Mouse (Mus musculus) ZHBTc4 (cell line): ENCODE data around the gene Tusc2.

Experiments used
- DNase-seq: peaks from one replicate; pipeline ENCODE4 v3.0.0-alpha.2; 2011; ENCODE audit warnings: low read depth, low spot score

The Tusc2 gene

DNA sequence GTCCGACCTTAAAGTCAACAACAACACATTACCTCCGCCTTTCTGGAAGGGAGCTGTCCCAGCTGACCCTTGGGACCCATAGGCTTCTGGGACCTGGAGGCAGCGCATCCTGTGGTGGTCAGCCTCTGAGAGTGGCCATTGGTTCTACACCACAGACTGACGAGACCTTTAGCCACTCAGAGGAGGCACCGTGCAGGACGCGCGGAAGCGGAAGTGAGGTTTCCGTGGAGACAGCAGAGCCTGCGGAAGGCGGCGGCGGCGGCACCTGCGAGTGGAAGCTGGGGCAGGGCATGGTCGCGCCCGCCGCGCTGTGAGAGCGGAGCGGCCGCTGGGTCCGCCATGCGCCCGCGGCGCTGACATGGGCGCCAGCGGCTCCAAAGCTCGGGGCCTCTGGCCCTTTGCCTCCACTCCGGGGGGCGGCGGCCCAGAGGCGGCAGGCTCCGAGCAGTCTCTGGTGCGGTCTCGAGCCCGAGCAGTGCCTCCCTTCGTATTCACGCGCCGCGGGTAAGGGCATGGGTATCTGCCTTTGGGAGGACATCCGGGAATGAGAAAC, at the start of gene Tusc2:
Gene Tusc2 (plus strand): TSS at position 227 of the 553 bp plus-strand sequence.
- peak; percentile 96 for DNase-seq

- peak; percentile 87 for DNase-seq
Measured at GRCm38 (mm10) chr9:107514303-107514955, 48.6 kb upstream of the Tusc2 start.

DNA sequence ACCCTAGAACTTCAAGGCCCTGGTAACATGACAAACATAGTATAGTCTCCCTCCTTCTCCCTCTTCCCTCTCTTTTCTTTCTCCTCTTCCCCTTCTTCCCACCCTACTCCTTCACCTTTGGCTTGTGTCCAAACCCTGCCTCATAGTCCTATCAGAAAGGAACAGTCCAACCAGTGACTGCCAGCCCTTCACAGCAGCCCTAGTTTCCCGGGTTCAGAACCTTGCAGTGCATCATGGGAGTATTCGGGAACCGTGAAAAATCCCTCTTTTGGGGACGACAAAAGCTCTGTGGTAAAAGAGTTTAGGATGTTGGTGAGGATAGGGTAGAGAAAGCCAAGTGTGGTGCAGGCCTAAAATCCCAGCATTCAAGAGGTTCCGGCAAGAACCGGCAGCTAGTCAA, 42.7 kb upstream of the Tusc2 start:
- no peak for DNase-seq

DNA sequence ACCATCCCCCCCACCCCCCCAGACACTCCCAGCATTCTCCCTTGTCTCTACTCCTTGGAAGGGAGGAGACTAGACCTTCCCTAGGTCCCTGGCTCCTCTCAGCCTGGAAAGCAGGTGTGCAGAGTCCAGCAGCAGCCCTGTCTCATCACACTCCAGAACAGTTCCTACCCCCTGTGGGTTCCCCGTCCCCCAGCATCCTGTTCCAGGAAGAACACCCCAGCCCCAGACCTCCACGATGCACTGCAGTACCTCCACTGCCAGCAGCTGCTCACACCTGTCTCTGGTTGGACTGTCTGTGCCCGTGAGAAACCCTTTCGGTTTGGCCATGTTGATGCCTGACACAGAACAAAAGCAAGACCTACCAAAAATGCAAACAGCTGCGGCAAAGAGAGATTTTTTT, 41.9 kb upstream of the Tusc2 start:
- DNase-seq: no peak

- peak; percentile 66 for DNase-seq
Measured at GRCm38 (mm10) chr9:107521711-107522399, 41.2 kb upstream of the Tusc2 start.

DNA sequence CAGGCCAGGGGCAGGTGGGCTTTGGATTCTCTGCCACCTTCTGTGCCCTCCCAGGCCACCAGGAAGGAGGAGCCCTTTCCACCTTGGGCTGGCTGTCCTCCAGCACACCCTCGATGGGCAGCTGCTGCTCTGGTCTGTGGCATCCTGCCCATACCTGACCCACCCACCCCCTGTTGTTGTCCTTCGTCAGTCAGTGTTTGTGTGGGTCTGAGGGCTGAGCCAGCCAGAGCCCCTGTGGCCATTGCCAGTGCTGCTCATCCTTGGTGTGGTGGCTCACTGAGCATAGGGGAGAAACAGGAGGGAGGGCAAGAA, 40.7 kb upstream of the Tusc2 start:
- no peak for DNase-seq

GRCm38 (mm10) chr9:107526198-107527026, 36.6 kb upstream of the Tusc2 start:
- DNase-seq: peak; percentile 94

DNA sequence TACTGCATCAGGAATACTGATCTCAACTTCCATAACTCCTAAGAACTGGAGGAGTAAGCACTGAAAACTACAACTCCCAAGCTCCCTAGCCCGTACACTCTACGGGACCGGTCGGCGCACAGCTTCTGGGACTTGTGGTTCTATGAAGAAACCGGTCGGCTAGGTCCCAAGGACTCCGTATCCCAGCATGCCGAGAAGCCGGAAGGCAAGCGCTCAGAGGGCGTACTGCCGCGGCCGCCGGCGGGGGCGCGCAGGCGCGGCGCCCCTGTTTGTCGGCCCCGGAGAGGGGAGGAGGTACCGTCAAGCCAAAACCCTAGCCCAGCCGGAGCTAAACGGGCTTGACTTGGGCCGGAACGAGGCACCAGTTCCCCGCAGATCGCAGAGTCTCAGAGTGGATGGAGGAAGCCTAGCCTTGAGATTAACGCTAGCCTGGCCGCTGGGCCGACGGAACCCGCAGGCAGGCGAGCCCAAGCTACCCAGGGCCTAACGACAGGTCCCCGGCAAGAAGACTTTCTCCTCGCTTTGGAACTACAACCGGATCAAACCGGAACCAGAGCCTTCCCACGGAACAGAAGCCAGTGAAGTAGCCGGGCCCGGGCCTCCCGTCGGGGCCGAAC, 29.2 kb upstream of the Tusc2 start, which contains the start of gene Tmem115:
Gene Tmem115 (plus strand): TSS at position 155 of the 617 bp plus-strand sequence.
- peak; percentile 99 for DNase-seq

- DNase-seq: no peak
Measured at GRCm38 (mm10) chr9:107534408-107535202, 28.4 kb upstream of the Tusc2 start.

GRCm38 (mm10) chr9:107538231-107538630, 24.8 kb upstream of the Tusc2 start:
- no peak for DNase-seq

DNA sequence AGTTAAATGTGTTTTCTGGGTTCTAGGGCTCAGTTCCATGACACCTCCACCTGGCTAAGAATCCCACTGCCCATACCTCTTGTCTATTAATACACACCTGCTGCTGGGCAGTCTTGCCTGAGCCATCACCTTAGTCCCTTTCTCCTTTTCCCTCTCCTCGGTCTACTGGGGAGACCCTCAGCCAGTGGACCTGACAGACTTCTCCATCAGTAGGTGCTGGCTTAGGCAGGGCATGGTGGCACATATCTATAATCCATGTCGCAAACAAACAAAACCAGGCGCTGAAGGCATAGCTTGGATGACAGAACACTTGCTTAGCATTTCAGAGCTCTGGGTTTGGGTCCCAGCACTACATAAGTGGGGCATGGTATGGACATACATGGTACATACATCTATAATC, 24.3 kb upstream of the Tusc2 start:
- DNase-seq: no peak

DNA sequence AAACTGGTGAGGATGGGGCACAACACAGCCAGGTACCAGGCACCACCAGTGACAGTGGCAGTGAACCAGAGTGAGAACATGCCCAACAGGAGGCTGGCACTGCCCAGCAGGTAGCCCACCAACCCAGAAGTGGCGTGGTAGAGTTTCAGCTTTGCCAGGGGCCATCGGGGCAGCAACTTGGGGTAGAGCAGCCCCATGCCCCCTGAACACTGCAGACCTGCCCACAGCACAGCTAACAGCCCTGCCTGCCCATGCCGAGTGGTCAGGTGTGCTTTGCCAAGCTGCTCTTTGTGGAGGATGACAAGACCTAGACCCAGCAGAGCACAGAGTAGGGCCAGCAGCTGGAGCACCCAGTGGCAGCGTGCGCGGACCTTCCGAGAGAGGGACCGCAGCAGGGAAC, 23.1 kb upstream of the Tusc2 start:
- no peak for DNase-seq

DNA sequence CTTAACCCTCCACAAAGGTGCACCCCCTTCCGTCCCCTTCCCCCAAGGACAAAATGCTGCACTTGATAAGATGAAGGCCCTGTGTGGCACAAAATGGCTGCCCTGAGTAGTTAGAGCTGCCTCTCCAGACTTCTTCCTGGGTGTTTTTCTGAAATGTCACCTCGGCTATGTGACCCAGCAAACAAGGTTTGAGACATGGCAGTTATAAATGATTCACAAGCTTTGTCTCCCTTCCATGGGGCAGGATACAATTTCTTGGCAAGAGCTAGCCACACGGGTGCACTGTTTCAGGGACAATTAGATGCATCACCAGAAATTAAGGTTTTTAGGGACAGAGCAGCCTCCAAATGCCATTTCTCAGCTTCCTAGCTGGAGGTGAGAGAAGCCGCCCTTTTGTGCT, 22.6 kb upstream of the Tusc2 start:
- no peak for DNase-seq

- DNase-seq: no peak
Measured at GRCm38 (mm10) chr9:107541005-107541404, 22.1 kb upstream of the Tusc2 start.

DNA sequence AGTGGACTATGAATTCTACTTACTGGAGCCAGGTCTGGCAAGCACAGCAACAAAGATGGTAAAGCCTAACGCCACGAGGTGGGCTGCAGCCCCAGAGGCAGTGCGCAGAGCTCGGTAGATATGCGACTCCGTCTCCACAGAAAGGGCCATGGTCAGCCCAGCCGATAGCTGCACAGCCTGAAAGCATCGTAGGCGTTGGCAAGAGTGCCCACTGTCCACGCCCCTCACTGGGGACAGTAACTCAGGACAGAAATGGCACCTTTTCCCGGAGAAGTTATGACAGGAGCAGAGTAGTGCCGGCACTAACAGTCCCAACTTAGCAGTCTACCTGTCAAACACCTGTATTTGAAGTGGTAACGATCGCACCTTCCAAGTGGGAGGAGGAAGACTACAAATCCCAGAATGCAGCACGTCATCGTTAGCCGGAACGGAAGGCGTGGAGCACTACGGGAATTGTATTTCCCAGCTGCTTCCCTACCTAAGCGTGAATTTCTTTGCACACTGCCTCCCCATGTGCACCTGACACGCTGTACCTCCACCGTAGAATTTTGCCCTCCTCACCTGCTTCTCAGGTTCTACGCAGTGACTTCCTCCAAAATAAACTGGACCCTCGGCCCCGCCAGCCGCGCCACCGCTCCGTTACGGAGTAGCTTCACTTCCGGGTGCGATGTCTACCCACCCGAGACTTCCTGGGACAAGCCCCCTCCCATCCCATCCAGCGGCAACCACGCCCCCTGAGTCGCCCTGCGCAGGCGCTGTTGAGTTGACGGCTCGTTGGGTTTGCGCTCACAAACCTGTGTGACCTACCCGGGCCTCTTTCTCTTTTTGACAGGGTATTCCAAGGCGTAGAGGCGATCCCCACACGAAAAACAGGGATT, 21.3 kb upstream of the Tusc2 start, which contains the start of the genes Cyb561d2 and Nprl2:
Gene Cyb561d2 (minus strand): TSS at position 720 of the 878 bp plus-strand sequence.
Gene Nprl2 (plus strand): TSS at position 753 of the 878 bp plus-strand sequence.
- DNase-seq: peak; percentile 98

GRCm38 (mm10) chr9:107542352-107542686, 20.7 kb upstream of the Tusc2 start:
- no peak for DNase-seq

GRCm38 (mm10) chr9:107542721-107543120, 20.3 kb upstream of the Tusc2 start:
- peak; percentile 54 for DNase-seq

GRCm38 (mm10) chr9:107543299-107543698, 19.8 kb upstream of the Tusc2 start:
- no peak for DNase-seq

- no peak for DNase-seq
Measured at GRCm38 (mm10) chr9:107544196-107544700, 18.8 kb upstream of the Tusc2 start.

DNA sequence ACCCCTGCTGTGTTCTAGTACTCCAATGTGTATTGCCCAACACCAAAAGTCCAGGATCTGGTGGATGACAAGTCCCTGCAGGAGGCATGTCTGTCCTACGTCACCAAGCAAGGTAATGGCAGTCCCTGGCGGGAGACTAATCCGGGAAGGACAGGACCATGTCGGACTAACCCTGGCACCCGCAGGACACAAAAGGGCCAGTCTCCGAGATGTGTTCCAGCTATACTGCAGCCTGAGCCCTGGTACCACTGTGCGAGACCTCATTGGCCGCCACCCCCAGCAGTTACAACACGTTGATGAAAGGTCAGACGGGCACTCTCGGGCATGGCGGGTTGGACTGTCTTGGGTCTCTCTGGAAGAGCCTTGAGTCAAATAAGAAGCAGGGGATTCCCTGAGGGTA, 18.3 kb upstream of the Tusc2 start:
- no peak for DNase-seq
